ENCODE assay signal across 22 mouse cellular contexts in genomic region chr6:112339016-112339415, GRCm38 (mm10). TPM values are rescaled to one million over a fixed set of nuclear protein-coding genes. Genes with fewer than 3 reads are reported as not detected.
"Had no signal": no experiment of that assay in that cellular context is flagged by ENCODE, and none has a peak within 500 bp of the region (broad histone marks: within the 10 kb centered on the region; RNA-seq: fewer than 3 reads in every experiment).

No protein-coding gene starts in this region.

- H3K9ac ChIP-seq: forebrain, postnatal 0 days; heart, embryonic 13.5 days; heart, embryonic 15.5 days; hindbrain, embryonic 13.5 days; hindbrain, embryonic 15.5 days; limb, embryonic 13.5 days; limb, embryonic 15.5 days; liver, embryonic 12.5 days; liver, embryonic 14.5 days had no signal

- H3K4me1 ChIP-seq: heart, embryonic 13.5 days; heart, embryonic 15.5 days; hindbrain, embryonic 13.5 days; hindbrain, embryonic 15.5 days; limb, embryonic 13.5 days; limb, embryonic 15.5 days; liver, embryonic 12.5 days had no signal

- H3K27me3 ChIP-seq: heart, embryonic 13.5 days; heart, embryonic 15.5 days; hindbrain, embryonic 13.5 days; hindbrain, embryonic 15.5 days; limb, embryonic 13.5 days; limb, embryonic 15.5 days; liver, embryonic 12.5 days had no signal

- H3K4me3 ChIP-seq: heart, adult 2 months; heart, embryonic 13.5 days; heart, embryonic 15.5 days; hindbrain, embryonic 13.5 days; hindbrain, embryonic 15.5 days; limb, embryonic 13.5 days; limb, embryonic 15.5 days; liver, embryonic 12.5 days had no signal

- DNase-seq: forebrain, postnatal 0 days; gastrocnemius, postnatal 14 days; gastrocnemius, postnatal 36 days; heart, adult 2 months; heart, postnatal 14 days; heart, postnatal 36 days; layer of hippocampus, adult 9-11 months; layer of hippocampus, postnatal 36 days; left cerebral cortex, postnatal 4 days; lung, adult 18-20 months had no signal

- ATAC-seq: forebrain, postnatal 0 days; hindbrain, postnatal 0 days; intestine, embryonic 16.5 days; liver, embryonic 12.5 days had no signal

- H3K27ac ChIP-seq: heart, adult 2 months; heart, embryonic 13.5 days; heart, embryonic 15.5 days; hindbrain, embryonic 13.5 days; hindbrain, embryonic 15.5 days; hindbrain, postnatal 0 days; limb, embryonic 13.5 days; limb, embryonic 15.5 days; liver, embryonic 12.5 days; liver, embryonic 14.5 days had no signal

- H3K4me2 ChIP-seq: heart, embryonic 11.5 days; heart, embryonic 13.5 days; heart, embryonic 15.5 days; hindbrain, embryonic 13.5 days; hindbrain, embryonic 15.5 days; limb, embryonic 13.5 days; limb, embryonic 15.5 days; liver, embryonic 12.5 days had no signal

- H3K9me3 ChIP-seq: heart, embryonic 13.5 days; heart, embryonic 15.5 days; hindbrain, embryonic 13.5 days; hindbrain, embryonic 15.5 days; limb, embryonic 13.5 days; limb, embryonic 15.5 days; liver, embryonic 12.5 days had no signal

- H3K36me3 ChIP-seq: heart, embryonic 13.5 days; heart, embryonic 15.5 days; hindbrain, embryonic 13.5 days; hindbrain, embryonic 15.5 days; limb, embryonic 13.5 days; limb, embryonic 15.5 days; liver, embryonic 12.5 days had no signal

RNA-seq across cellular contexts. Expression of gene Ssu2, which starts 48.8 kb away (rescaled TPM):
- total RNA-seq: hematopoietic stem cell, adult 5-6 weeks had no signal
- polyA plus RNA-seq: hindbrain, embryonic 13.5 days; hindbrain, embryonic 15.5 days; liver, embryonic 12.5 days had no signal
